Comparison of ENCODE assay signal across 19 mouse cellular contexts in the genomic region with DNA sequence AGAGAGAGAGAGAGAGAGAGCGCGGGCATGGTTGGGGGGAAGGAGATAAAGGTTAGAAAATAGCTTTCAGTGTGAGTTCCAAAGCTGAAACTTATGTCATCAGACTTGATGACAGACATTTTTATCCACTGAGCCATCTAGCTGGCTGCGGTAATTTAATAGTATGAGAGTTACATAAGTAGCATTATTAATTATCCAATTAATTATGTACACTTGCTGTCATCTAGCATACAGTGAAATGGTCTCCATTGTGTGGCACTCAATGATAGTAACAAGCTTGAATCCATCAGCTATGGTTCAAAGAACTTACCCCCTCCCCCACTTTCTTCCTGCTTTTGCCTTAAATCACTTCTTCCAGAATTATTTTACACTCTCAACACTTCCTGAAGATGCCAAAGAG.
A peak's percentile ranks its signal among the peaks of the same experiment; 100 is the strongest.
DNase-seq lines count a peak whose midpoint lies in the region; ATAC-seq and TF ChIP-seq lines count a peak whose summit lies in the region.
"Had no signal": no experiment of that assay in that cellular context is flagged by ENCODE, and none has a peak within 500 bp of the region (broad histone marks: within the 10 kb centered on the region; RNA-seq: fewer than 3 reads in every experiment).

No protein-coding gene starts in this region.

- DNase-seq in testis, postnatal 14 days (ENCODE audit: low spot score), result no peak
- DNase-seq in Muller cell, postnatal 12 days (ENCODE audit: inconsistent ontology term), result peak; percentile 66
- no peak for DNase-seq in frontal cortex, postnatal 36 days (ENCODE audit: low spot score in 2 of 2)
- DNase-seq in kidney, postnatal 10 days, result no peak
- DNase-seq: adrenal gland, adult 8-10 months; B cell, adult 2 months; cerebellum, adult 11-12 months; cerebellum, adult 9-10 months; cerebellum, postnatal 25 days had no signal

- peak overlapping the region; percentile 53; the same call in 1 of the 2 replicates for H3K4me3 ChIP-seq in testis, adult 2 months (ENCODE audit: control insufficient read depth, low read depth, low read length)
- no peak overlapping the region for H3K4me3 ChIP-seq in embryonic fibroblast, embryonic 13.5 days (ENCODE audit: insufficient read depth, low read length)
- H3K4me3 ChIP-seq in hindbrain, embryonic 13.5 days, result no peak overlapping the region
- H3K4me3 ChIP-seq: embryonic facial prominence, embryonic 13.5 days; heart, adult 2 months had no signal

- no peak for TF ChIP-seq POLR2A in testis, adult 2 months (IDR thresholded peaks at IDR 0.05; ENCODE audit: control insufficient read depth, low read depth, low read length)
- no peak for TF ChIP-seq POLR2A in embryonic fibroblast, embryonic 13.5 days (IDR thresholded peaks at IDR 0.05; ENCODE audit: low read depth, low read length)

- peaks cover 16% of the 10 kb centered on the region for H3K4me1 ChIP-seq in testis, adult 2 months (ENCODE audit: control insufficient read depth, insufficient read depth, low read length)
- H3K4me1 ChIP-seq in embryonic fibroblast, embryonic 13.5 days (ENCODE audit: control insufficient read depth, insufficient read depth, low read length), result no peaks in the 10 kb centered on the region
- no peaks in the 10 kb centered on the region for H3K4me1 ChIP-seq in hindbrain, embryonic 13.5 days (replicated peaks)

- H3K36me3 ChIP-seq in testis, adult 2 months (ENCODE audit: control insufficient read depth, insufficient read depth, low read length), result no peaks in the 10 kb centered on the region
- H3K36me3 ChIP-seq in hindbrain, embryonic 13.5 days, result no peaks in the 10 kb centered on the region
- H3K36me3 ChIP-seq: embryonic facial prominence, embryonic 13.5 days had no signal

- no peak overlapping the region for H3K9ac ChIP-seq in hindbrain, embryonic 13.5 days
- H3K9ac ChIP-seq: embryonic facial prominence, embryonic 13.5 days had no signal

- no peak for ATAC-seq in hindbrain, embryonic 13.5 days (ENCODE audit: low FRiP score)
- ATAC-seq: forebrain, embryonic 14.5 days; hindbrain, embryonic 16.5 days; inflammation-experienced regulatory T-cells, adult 6 months; intestine, postnatal 0 days had no signal

- no peak for TF ChIP-seq CTCF in testis, adult 2 months (IDR thresholded peaks at IDR 0.05; ENCODE audit: control insufficient read depth, insufficient read depth, insufficient replicate concordance, low read depth, low read length)
- no peak for TF ChIP-seq CTCF in embryonic fibroblast, embryonic 13.5 days (IDR thresholded peaks at IDR 0.05; ENCODE audit: borderline replicate concordance, insufficient read depth, low read length)

- no peaks in the 10 kb centered on the region for H3K27me3 ChIP-seq in testis, adult 2 months (ENCODE audit: control insufficient read depth, insufficient read depth, low read length)
- H3K27me3 ChIP-seq in hindbrain, embryonic 13.5 days, result no peaks in the 10 kb centered on the region
- H3K27me3 ChIP-seq: embryonic facial prominence, embryonic 13.5 days had no signal

- 86% methylated on average over 3 of the region's 3 CpGs for WGBS in hindbrain, embryonic 13.5 days

- no peaks in the 10 kb centered on the region for H3K9me3 ChIP-seq in hindbrain, embryonic 13.5 days
- H3K9me3 ChIP-seq: embryonic facial prominence, embryonic 13.5 days had no signal

- no peak overlapping the region for H3K27ac ChIP-seq in testis, adult 2 months (ENCODE audit: control insufficient read depth, insufficient read depth, low read depth, low read length)
- H3K27ac ChIP-seq in embryonic fibroblast, embryonic 13.5 days (ENCODE audit: insufficient read depth, low read length), result peak overlapping the region; percentile 24
- no peak overlapping the region for H3K27ac ChIP-seq in hindbrain, embryonic 13.5 days
- H3K27ac ChIP-seq: embryonic facial prominence, embryonic 13.5 days; heart, adult 2 months had no signal

- H3K4me2 ChIP-seq in hindbrain, embryonic 13.5 days, result no peak overlapping the region
- H3K4me2 ChIP-seq: embryonic facial prominence, embryonic 13.5 days; heart, embryonic 11.5 days had no signal
